Mouse (Mus musculus) embryonic facial prominence, embryonic 10.5 days (tissue): Measurements from ENCODE around the gene Micall1. TPM values are rescaled to one million over a fixed set of nuclear protein-coding genes. Genes with fewer than 3 reads are reported as not detected.

Experiments used
- DNase-seq: peaks from one replicate; pipeline ENCODE4 v3.0.0-alpha.2; 2017; ENCODE audit warnings: low spot score
- H3K27ac ChIP-seq: fragments of 300-500 bp; sonication (generic); replicated peaks from 2 replicates; pipeline ENCODE4 v1.5.1; 2016; ENCODE audit warnings: mild to moderate bottlenecking
- H3K27me3 ChIP-seq: fragments of 300-500 bp; sonication (generic); replicated peaks from 2 replicates; pipeline ENCODE4 v1.6.1; 2016; ENCODE audit warnings: low read depth, mild to moderate bottlenecking; ENCODE audit not compliant: poor library complexity, severe bottlenecking
- H3K36me3 ChIP-seq: fragments of 300-500 bp; sonication (generic); replicated peaks from 2 replicates; pipeline ENCODE4 v1.6.1; 2016; ENCODE audit warnings: mild to moderate bottlenecking, moderate library complexity
- H3K4me1 ChIP-seq: fragments of 300-500 bp; sonication (generic); 2 replicates; pipeline ENCODE4 v1.6.1; 2016
- H3K4me3 ChIP-seq: fragments of 300-500 bp; sonication (generic); 2 replicates; pipeline ENCODE4 v1.5.1; 2016; ENCODE audit warnings: mild to moderate bottlenecking, moderate library complexity
- H3K9me3 ChIP-seq: fragments of 300-500 bp; sonication (generic); 2 replicates; pipeline ENCODE4 v1.6.1; 2016; ENCODE audit warnings: mild to moderate bottlenecking
- WGBS: fragments of 180-500 bp; shearing (Covaris S2); methylation state at CpG from one replicate; pipeline ENCODE4 v1.1.7; 2016; 5-methylcytosine and 5-hydroxymethylcytosine counted together
- polyA plus RNA-seq: library from polyadenylated mRNA; unstranded; fragments of >200 nt; fragmentation: Nextera tagmentation; extraction: Ambion mirVana; gene quantifications from 2 replicates; pipeline ENCODE4 v1.2.1, GENCODE M21; 2016

Gene Micall1
- 7.3 and 7.4 TPM in 2 replicates for polyA plus RNA-seq

DNA sequence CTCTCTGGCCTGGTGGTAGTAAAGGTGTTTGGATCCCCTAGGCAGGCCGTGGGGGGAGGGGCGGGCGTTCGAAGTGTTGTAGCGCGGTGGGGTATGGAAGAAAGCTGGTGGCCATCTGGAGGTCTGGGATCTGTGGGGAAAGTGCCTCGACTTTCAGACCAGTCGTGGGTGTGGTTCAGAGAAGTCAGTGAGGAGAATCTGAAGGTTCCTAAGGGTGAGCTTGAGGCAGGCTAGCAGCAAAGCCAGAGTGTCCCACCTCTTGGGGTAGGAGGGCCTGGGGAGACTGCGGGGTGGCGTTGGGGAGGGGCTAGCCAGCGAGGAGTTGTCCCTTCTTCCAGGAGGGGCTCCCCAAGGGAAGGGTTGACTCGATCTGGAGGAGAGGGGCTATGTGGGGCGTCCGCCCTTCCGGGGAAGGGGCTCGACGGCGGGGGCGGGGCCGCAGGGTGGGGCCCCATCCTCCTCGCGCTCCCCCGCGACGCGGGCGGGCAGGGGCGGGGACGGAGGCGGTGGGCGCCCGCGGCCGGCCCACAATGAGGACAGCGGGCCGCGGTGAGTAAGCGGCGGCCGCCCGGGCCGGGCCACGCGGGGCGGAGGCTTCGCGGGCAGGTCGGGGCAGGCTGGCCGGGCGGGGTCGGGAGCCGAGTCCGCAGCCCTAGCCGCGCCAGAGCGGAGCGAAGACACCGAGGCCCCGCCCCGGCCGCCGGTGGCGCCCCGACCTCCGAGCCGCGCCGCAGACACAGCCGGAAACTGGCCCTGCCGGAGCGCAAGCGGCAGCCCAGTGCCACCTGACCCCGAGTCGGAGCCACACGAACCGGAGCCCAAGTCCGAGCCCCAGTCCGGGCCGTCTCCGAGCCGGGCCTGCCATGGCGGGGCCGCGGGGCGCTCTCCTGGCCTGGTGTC is at the start of gene Micall1:
Gene Micall1, plus strand, starts transcription at position 478 of the 900 bp plus-strand sequence.
- under 1% methylated on average over 85 of the region's 85 CpGs for WGBS

GRCm38 (mm10) chr15:79060887-79061565 is 47.7 kb upstream of the Micall1 start:
- Histone ChIP-seq H3K4me1 (peaks cover 30% of the 10 kb centered on the region), H3K27ac (no peak overlapping the region), H3K27me3 (no peaks in the 10 kb centered on the region), H3K9me3 (no peaks in the 10 kb centered on the region), H3K4me3 (peak overlapping the region; percentile 94), H3K36me3 (peaks cover 52% of the 10 kb centered on the region)
- DNase-seq, result no peak
- WGBS, result 82% methylated on average over 14 of the region's 14 CpGs

More for the DNA sequence above, at the start of gene Micall1:
- H3K4me1 ChIP-seq, result peaks cover 46% of the 10 kb centered on the region
- H3K4me3 ChIP-seq, result peak within 1 kb of the TSS; percentile 85
- H3K36me3 ChIP-seq, result peaks cover 10% of the 10 kb centered on the region
- H3K9me3 ChIP-seq, result no peaks in the 10 kb centered on the region
- peak within 1 kb of the TSS; percentile 92 for H3K27ac ChIP-seq
- peaks cover 21% of the 10 kb centered on the region for H3K27me3 ChIP-seq
- peak; percentile 76 for DNase-seq

DNA sequence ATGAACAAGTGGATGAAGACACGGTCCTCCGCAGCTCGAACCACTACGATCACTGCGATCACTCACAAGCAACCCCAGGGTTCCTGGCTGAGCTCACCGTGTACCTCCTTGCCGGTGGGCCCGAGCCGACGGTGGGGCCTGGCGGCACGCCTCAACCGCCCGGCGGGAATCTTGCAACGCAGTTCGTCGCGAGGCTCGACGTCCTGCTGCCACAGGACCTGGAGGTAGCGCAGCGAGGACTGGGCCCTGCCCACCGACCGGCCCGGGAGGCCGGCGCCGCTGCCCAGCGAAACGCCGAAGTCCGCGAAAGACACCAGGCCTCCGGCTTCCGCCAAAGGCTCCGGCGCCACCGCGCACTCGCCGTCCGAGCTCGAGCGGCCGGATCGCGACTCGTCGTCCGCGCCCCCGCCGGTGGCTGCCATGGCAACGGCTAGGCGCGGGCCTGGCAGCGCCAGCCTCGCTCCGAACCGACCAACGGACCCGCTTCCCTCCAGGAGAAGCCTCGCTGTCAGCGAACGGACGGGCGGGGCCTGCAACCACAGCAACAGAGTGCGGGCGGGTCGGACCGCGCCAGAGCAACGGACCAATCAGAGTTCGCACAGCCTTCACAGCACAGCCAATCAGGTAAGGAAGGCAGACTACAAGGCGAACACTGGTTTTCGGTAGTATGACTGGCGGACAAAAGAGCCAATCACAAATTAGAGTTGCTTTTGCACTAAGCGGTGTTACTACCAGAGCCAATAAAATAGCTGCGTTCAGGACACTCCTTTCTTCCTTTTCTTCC is 46.1 kb upstream of the Micall1 start, which contains the start of gene Ankrd54:
Gene Ankrd54, minus strand, starts transcription at position 518 of the 784 bp plus-strand sequence.
- H3K36me3 ChIP-seq, result peaks cover 36% of the 10 kb centered on the region
- peaks cover 44% of the 10 kb centered on the region for H3K4me1 ChIP-seq
- peak within 1 kb of the TSS; percentile 88 for H3K27ac ChIP-seq

DNA sequence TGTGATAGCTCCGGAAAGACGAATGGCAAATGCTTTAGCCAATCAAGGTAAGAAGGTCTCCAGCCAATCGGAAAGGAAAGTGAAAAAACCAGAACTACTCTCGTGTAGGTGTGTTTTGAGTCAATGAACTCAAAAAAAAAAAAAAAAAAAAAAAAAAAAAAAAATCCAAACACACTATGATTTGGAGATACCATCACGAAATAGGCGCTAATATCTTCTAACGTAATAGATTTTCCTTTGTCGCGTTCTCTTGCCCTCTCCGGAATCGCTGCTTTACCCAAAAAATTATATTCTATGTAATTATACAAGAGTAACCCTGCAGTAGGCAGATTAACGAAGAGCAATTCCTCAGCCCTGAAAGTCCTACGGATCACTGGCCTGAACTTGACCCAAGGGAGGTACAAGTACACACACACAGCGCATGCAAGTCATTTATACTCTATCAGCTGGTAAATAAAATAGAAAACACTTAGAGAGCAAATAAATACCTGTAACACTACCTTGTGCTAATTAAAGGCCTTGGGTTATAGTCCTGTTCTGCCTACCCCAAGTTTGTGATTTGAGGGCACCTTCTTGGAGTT is 45.4 kb upstream of the Micall1 start:
- peak overlapping the region; percentile 94 for H3K4me3 ChIP-seq
- peaks cover 44% of the 10 kb centered on the region for H3K4me1 ChIP-seq
- DNase-seq, result no peak
- H3K36me3 ChIP-seq, result peaks cover 29% of the 10 kb centered on the region
- no peaks in the 10 kb centered on the region for H3K27me3 ChIP-seq
- WGBS, result 10% methylated on average over 14 of the region's 14 CpGs
- peak overlapping the region; percentile 74 for H3K27ac ChIP-seq
- H3K9me3 ChIP-seq, result no peaks in the 10 kb centered on the region

More for the DNA sequence above, 46.1 kb upstream of the Micall1 start, which contains the start of gene Ankrd54:
- DNase-seq, result peak; percentile 97
- H3K4me3 ChIP-seq, result peak within 1 kb of the TSS; percentile 94
- H3K27me3 ChIP-seq, result no peaks in the 10 kb centered on the region
- H3K9me3 ChIP-seq, result no peaks in the 10 kb centered on the region
- under 1% methylated on average over 80 of the region's 80 CpGs for WGBS

DNA sequence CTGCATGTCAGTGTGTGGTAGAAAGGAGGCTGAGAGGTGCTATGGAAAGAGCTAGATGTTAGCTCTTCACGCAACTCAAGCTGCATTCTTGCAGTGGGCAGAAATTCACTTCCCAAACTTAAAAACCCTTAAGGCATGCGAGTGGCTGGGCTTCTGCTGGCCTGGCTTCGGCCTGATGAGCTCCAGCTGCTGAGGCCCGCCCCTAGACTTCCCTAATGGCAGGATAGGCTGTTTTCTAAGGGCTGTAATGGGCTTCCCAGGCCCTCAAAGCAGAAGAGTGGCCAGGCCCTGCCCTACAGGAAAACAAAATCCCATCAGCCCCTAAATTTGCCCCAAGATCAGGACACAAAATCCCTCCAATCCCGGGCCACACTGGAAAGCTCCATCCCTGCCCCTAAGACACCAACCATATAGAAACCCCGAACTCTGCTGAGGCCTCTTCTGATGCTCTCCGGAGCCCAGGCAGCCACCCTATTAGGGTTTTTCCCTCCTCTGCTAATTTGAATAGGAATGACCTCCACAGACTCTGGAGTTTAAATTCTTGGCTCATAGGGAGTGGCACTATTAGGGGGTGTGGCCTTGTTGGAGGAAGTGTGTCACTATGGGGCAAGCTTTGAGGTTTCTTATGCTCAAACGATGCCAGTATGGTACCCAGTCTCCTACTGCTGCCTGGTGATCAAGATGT is 43.5 kb upstream of the Micall1 start:
- Histone ChIP-seq H3K36me3 (peaks cover 10% of the 10 kb centered on the region), H3K9me3 (no peaks in the 10 kb centered on the region), H3K27me3 (no peaks in the 10 kb centered on the region), H3K4me1 (peaks cover 44% of the 10 kb centered on the region), H3K27ac (0 out of 2 replicates have a peak overlapping the region, but pooled peaks have one; percentile 19), H3K4me3 (no peak overlapping the region)
- 56% methylated on average over 8 of the region's 8 CpGs for WGBS
- DNase-seq, result no peak

DNA sequence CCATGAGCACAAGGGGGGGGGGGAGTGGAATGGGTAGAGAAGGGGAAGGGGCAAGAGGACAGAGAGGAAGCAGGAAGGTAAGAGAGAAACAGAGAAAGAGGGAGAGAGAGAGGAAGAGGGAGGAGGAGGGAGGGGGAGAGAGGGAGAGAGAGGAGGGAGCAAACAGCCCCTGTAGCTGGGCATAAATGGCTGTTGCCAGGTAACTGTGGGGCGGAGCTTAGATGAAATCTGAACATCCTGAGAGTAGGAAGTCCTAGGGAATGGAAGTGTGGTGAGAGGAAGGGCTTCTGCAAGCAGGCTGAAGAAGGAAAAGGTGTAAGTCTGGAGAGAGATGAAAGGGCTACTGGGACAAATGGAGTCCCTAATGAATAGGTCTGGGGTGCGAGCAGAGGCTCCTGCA is 42.4 kb upstream of the Micall1 start:
- peak; percentile 52 for DNase-seq
- no peaks in the 10 kb centered on the region for H3K27me3 ChIP-seq
- H3K4me3 ChIP-seq, result no peak overlapping the region
- WGBS, result 45% methylated on average over 2 of the region's 2 CpGs
- H3K36me3 ChIP-seq, result no peaks in the 10 kb centered on the region
- peaks cover 40% of the 10 kb centered on the region for H3K4me1 ChIP-seq
- peak overlapping the region; percentile 66; the same call in 1 of the 2 replicates for H3K27ac ChIP-seq
- H3K9me3 ChIP-seq, result no peaks in the 10 kb centered on the region

- WGBS, result 76% methylated on average over 3 of the region's 3 CpGs
- no peaks in the 10 kb centered on the region for H3K36me3 ChIP-seq
- H3K27ac ChIP-seq, result no peak overlapping the region
- no peaks in the 10 kb centered on the region for H3K9me3 ChIP-seq
- no peak overlapping the region for H3K4me3 ChIP-seq
- no peaks in the 10 kb centered on the region for H3K27me3 ChIP-seq
- peaks cover 28% of the 10 kb centered on the region for H3K4me1 ChIP-seq
- no peak for DNase-seq
Observed at GRCm38 (mm10) chr15:79067631-79068030, 41.1 kb upstream of the Micall1 start.

DNA sequence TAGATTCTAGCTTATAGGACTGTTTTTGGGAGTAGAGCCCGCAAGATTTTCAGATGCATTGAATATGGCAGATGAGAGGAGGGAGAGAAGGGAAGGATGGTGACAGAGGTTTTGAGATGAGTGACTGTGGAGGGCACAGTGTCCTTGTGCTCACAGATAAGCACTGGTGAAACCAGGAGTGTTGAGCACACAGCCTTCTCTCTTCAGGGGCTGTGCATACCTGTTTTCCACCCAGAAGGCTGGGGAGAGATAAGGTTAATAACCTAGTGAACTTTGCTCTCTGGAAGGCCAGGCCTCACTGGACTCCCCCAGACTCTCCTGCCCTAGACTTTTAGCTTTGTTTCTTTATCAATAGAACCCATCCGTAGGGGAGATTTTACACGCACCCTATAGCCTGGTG is 40.3 kb upstream of the Micall1 start:
- H3K4me1 ChIP-seq, result peaks cover 26% of the 10 kb centered on the region
- no peaks in the 10 kb centered on the region for H3K9me3 ChIP-seq
- H3K27me3 ChIP-seq, result no peaks in the 10 kb centered on the region
- no peak overlapping the region for H3K4me3 ChIP-seq
- no peak for DNase-seq
- H3K27ac ChIP-seq, result no peak overlapping the region
- H3K36me3 ChIP-seq, result no peaks in the 10 kb centered on the region
- WGBS, result 84% methylated on average over 3 of the region's 3 CpGs

DNA sequence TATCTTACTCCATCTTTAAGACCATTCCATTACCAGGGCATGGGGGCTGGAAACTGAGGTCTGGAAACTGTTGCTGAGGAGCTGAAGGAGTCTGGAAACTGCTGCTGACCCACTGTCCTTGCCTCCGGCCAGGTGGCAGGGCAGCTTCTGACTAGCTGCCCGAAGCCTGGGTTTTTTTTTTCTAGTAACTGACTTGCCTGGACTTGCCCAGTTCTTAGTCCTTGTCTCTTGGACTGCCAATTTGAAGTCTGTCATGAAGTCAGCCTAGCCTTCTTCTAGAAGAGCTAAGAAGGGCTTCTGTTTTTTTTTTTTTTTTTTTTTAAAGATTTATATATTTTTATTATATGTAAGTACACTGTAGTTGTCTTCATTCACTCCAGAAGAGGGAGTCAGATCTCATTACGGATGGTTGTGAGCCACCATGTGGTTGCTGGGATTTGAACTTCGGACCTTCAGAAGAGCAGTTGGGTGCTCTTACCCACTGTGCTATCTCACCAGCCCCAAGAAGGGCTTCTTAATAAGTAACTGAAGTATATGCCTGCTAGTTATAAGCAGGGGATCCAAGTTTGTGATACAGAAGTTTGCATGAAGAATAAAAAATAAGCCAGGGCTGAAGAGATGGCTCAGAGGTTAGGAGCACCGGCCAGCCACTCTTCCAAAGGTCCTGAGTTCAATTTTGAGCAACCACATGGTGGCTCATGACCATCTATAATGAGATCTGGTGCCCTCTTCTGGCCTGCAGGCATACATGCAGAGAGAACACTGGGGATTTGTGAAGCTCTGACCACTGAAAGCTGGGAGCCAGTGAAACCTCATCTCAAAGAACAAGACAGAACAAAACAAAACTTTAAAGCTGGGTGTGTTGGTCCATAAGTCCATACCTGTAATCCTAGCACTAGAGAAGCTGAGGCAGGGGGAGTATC is 37.3 kb upstream of the Micall1 start:
- DNase-seq, result peak; percentile 35
- 68% methylated on average over 5 of the region's 5 CpGs for WGBS
- H3K9me3 ChIP-seq, result no peaks in the 10 kb centered on the region
- H3K27me3 ChIP-seq, result no peaks in the 10 kb centered on the region
- H3K4me1 ChIP-seq, result peaks cover 26% of the 10 kb centered on the region
- H3K36me3 ChIP-seq, result peaks cover 4% of the 10 kb centered on the region
- no peak overlapping the region for H3K4me3 ChIP-seq
- H3K27ac ChIP-seq, result no peak overlapping the region

- H3K36me3 ChIP-seq, result peaks cover 28% of the 10 kb centered on the region
- peaks cover 21% of the 10 kb centered on the region for H3K4me1 ChIP-seq
- H3K4me3 ChIP-seq, result no peak overlapping the region
- H3K9me3 ChIP-seq, result no peaks in the 10 kb centered on the region
- no peak overlapping the region for H3K27ac ChIP-seq
- H3K27me3 ChIP-seq, result no peaks in the 10 kb centered on the region
- DNase-seq, result no peak
Observed at GRCm38 (mm10) chr15:79073752-79074151, 34.9 kb upstream of the Micall1 start.

- no peaks in the 10 kb centered on the region for H3K27me3 ChIP-seq
- 43% methylated on average over 10 of the region's 10 CpGs for WGBS
Observed at GRCm38 (mm10) chr15:79074446-79074845, 34.3 kb upstream of the Micall1 start.

More at GRCm38 (mm10) chr15:79074446-79074845, 34.3 kb upstream of the Micall1 start:
- Histone ChIP-seq H3K36me3 (peaks cover 35% of the 10 kb centered on the region), H3K27ac (peak overlapping the region; percentile 85), H3K4me1 (peaks cover 21% of the 10 kb centered on the region), H3K9me3 (no peaks in the 10 kb centered on the region), H3K4me3 (peak overlapping the region; percentile 97)
- no peak for DNase-seq
